Mouse (Mus musculus): Measurements from ENCODE around the gene Smarcd3. TPM values are rescaled to one million over a fixed set of nuclear protein-coding genes. Genes with fewer than 3 reads are reported as not detected.

Smarcd3 gene
- total and polyA plus RNA-seq, 3 experiments = 1.3 to 2.2 TPM; not detected in 1

DNA sequence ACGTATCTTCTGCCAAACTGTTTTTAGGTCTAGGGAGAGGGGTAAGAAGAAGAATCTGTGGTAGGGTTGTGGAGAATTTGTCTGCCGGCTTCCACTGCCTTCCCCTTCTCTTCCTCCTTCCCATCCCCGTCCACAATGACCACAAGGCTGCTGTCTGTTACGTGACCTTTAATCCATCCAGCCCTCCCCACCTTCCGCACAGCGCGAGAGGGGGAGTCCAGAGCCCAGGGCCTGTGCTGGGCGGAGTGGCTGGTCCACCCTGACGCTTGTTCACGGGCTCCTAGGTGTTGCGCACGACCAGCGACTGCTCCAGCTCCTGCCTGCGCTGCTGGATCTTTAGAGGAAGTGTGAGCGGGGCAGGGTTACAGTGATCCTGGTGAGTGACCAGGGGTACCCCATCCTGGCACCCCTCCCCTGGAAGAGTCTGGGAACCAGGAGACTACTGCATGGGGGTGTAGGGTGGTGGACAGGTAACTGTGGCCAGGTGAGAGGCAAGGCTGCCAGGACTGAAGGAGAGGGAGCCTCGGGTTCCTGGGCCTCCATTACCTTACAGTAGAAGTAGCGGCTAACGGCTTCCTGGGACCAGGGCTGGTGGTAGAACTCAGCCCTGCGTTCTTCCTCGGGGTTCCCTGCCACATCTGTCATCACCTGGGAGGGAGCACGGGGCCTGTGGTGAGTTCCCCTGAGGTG is 31.6 kb downstream of the Smarcd3 start:
- dilution Hi-C loops (cut with MboI; ENCODE audit: extremely low pct_ligation_motif_present, extremely low pct_unique_long_range_greater_than_20kb, low sequenced_read_pairs) (no loop called here), in situ Hi-C loops (cut with MboI; ENCODE audit: low pct_ligation_motif_present, low pct_unique_long_range_greater_than_20kb, low sequenced_read_pairs) (no loop called here)
- H3K27ac ChIP-seq (ENCODE audit: insufficient read depth, low read depth) = no peak overlapping the region
- no peak for TF ChIP-seq BHLHE40 (IDR thresholded peaks at IDR 0.05; ENCODE audit: low read depth, low read length)
- TF ChIP-seq RCOR1 (conservative IDR thresholded peaks at IDR 0.05; ENCODE audit: low read depth, low read length) = no peak
- TF ChIP-seq IRF4 (IDR thresholded peaks at IDR 0.05; ENCODE audit: low read depth, low read length) = no peak
- no peak for TF ChIP-seq ELF1 (IDR thresholded peaks at IDR 0.05; ENCODE audit: low read depth, low read length)
- no peak for TF ChIP-seq JUND (conservative IDR thresholded peaks at IDR 0.05; ENCODE audit: low read depth, low read length)
- TF ChIP-seq ZNF384 (IDR thresholded peaks at IDR 0.05; ENCODE audit: low read depth, low read length) = no peak
- no peak overlapping the region for H3K4me3 ChIP-seq (replicated peaks in 1 of 3; ENCODE audit: low read depth in 2 of 3, low read length in 2 of 3, poor library complexity in 1 of 3)
- DNase-seq (ENCODE audit: extremely low read depth) = no peak
- H3K79me2 ChIP-seq (replicated peaks; ENCODE audit: control insufficient read depth, extremely low read depth, insufficient read depth, poor library complexity, severe bottlenecking) = peaks cover 13% of the 10 kb centered on the region
- H3K9me3 ChIP-seq (replicated peaks; ENCODE audit: low read length) = no peaks in the 10 kb centered on the region
- H3K4me2 ChIP-seq (ENCODE audit: insufficient read depth, low read depth, poor library complexity, severe bottlenecking) = no peak overlapping the region
- peaks cover 67 to 88% of the 10 kb centered on the region in 2 experiments for H3K36me3 ChIP-seq (replicated peaks in 1 of 2; ENCODE audit: control insufficient read depth in 1 of 2, insufficient read depth in 1 of 2, low read length in 1 of 2)
- H3K9ac ChIP-seq (ENCODE audit: insufficient read depth, low read depth) = no peak overlapping the region
- no peaks in the 10 kb centered on the region for H3K27me3 ChIP-seq (replicated peaks)
- H3K4me1 ChIP-seq (ENCODE audit: control insufficient read depth in 1 of 2, insufficient read depth in 2 of 2) = peaks cover 8 to 29% of the 10 kb centered on the region in 2 experiments

DNA sequence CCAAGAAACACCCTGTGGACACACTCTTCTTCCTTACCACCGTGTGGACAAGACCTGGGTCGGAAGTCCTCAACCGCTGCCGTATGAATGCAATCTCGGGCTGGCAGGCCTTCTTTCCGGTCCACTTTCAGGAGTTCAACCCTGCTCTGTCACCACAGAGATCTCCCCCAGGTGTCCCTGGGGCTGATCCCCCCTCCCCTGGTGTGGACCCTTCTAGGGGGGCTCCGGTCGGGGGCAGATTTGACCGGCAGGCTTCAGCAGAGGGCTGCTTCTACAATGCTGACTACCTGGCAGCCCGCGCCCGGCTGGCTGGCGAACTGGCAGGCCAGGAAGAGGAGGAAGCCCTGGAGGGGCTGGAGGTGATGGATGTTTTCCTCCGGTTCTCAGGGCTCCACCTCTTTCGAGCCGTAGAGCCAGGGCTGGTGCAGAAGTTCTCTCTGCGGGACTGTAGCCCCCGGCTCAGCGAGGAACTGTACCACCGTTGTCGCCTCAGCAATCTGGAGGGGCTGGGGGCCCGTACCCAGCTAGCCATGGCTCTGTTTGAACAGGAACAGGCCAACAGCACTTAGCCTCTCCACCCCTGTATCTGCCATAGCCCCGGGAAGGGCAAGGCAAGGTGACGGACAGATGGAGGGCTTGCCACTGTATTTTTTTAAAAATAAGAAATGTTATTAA is 32.3 kb downstream of the Smarcd3 start:
- dilution Hi-C loops (cut with MboI; ENCODE audit: extremely low pct_ligation_motif_present, extremely low pct_unique_long_range_greater_than_20kb, low sequenced_read_pairs) = no loop called here

More for the DNA sequence above, 32.3 kb downstream of the Smarcd3 start:
- DNase-seq (ENCODE audit: extremely low read depth) = no peak
- Histone ChIP-seq H3K36me3 (replicated peaks in 1 of 2; ENCODE audit: control insufficient read depth in 1 of 2, insufficient read depth in 1 of 2, low read length in 1 of 2) (peaks cover 67 to 88% of the 10 kb centered on the region in 2 experiments), H3K4me2 (ENCODE audit: insufficient read depth, low read depth, poor library complexity, severe bottlenecking) (no peak overlapping the region), H3K4me3 (replicated peaks in 1 of 3; ENCODE audit: low read depth in 2 of 3, low read length in 2 of 3, poor library complexity in 1 of 3) (no peak overlapping the region), H3K27me3 (replicated peaks) (no peaks in the 10 kb centered on the region), H3K9ac (ENCODE audit: insufficient read depth, low read depth) (no peak overlapping the region), H3K27ac (ENCODE audit: insufficient read depth, low read depth) (no peak overlapping the region), H3K9me3 (replicated peaks; ENCODE audit: low read length) (no peaks in the 10 kb centered on the region), H3K4me1 (ENCODE audit: control insufficient read depth in 1 of 2, insufficient read depth in 2 of 2) (peaks cover 8 to 27% of the 10 kb centered on the region in 2 experiments), H3K79me2 (replicated peaks; ENCODE audit: control insufficient read depth, extremely low read depth, insufficient read depth, poor library complexity, severe bottlenecking) (peaks cover 19% of the 10 kb centered on the region)
- in situ Hi-C loops (cut with MboI; ENCODE audit: low pct_ligation_motif_present, low pct_unique_long_range_greater_than_20kb, low sequenced_read_pairs) = no loop called here
- TF ChIP-seq POLR2AphosphoS2 (IDR thresholded peaks at IDR 0.05; ENCODE audit: low read depth, low read length) (no peak), CHD1 (IDR thresholded peaks at IDR 0.05; ENCODE audit: low read depth, low read length) (no peak), ZNF384 (IDR thresholded peaks at IDR 0.05; ENCODE audit: low read depth, low read length) (no peak), BHLHE40 (IDR thresholded peaks at IDR 0.05; ENCODE audit: low read depth, low read length) (no peak), SMC3 (IDR thresholded peaks at IDR 0.05; ENCODE audit: low read depth, low read length) (no peak), USF2 (conservative IDR thresholded peaks at IDR 0.05; ENCODE audit: low read depth, low read length) (no peak), E2F4 (IDR thresholded peaks at IDR 0.05; ENCODE audit: insufficient replicate concordance, low read depth, low read length) (no peak), CHD2 (IDR thresholded peaks at IDR 0.05; ENCODE audit: low read length) (no peak), ZKSCAN1 (IDR thresholded peaks at IDR 0.05; ENCODE audit: borderline replicate concordance, low read depth, low read length) (no peak), JUN (IDR thresholded peaks at IDR 0.05; ENCODE audit: insufficient read depth, low read depth, low read length) (no peak), MYC (IDR thresholded peaks at IDR 0.05; ENCODE audit: low read depth, low read length) (no peak), GABPA (IDR thresholded peaks at IDR 0.05; ENCODE audit: insufficient replicate concordance, low read depth, low read length) (no peak), ETS1 (conservative IDR thresholded peaks at IDR 0.05; ENCODE audit: low read depth, low read length) (no peak), RCOR1 (conservative IDR thresholded peaks at IDR 0.05; ENCODE audit: low read depth, low read length) (no peak), TBP (conservative IDR thresholded peaks at IDR 0.05; ENCODE audit: low read depth, low read length) (no peak)
